Mouse (Mus musculus) ES-Bruce4 (cell line): ENCODE results near the gene Dnajc27.

Experiments
- CTCF ChIP-seq: IDR thresholded peaks from one replicate; pipeline ENCODE4 v1.8.1; 2011; ENCODE audit warnings: low read depth, low read length
- EP300 ChIP-seq: IDR thresholded peaks from 2 replicates; pipeline ENCODE4 v1.6.1; 2011; ENCODE audit warnings: low read depth, low read length; ENCODE audit not compliant: insufficient read depth
- POLR2A ChIP-seq: IDR thresholded peaks from one replicate; pipeline ENCODE4 v1.8.1; 2011; ENCODE audit warnings: low read length; ENCODE audit not compliant: insufficient read depth

DNA sequence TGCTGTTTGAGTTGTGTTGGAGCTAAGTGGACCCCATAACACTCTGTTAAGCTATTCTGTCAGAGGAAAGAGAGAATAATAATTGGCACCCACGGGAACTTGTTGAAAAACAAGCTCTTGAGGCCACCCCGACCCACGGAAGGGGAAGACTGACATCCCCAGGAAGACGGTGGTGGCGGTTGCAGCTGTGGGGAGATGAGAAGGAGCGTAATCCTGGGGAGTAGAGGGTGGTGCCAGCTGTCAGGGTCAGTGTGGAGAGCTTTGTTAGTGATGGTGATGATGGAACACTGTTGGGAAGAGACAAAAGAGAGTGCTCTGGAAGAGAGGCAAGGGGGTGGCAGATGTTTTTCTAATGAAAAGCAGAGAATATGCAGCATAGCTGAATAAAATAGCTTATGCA lies 34.4 kb upstream of the Dnajc27 start:
- TF ChIP-seq POLR2A (no peak), CTCF (no peak), EP300 (no peak)
